Mouse (Mus musculus): Measurements from ENCODE around the gene Nemf. TPM values are rescaled to one million over a fixed set of nuclear protein-coding genes. Genes with fewer than 3 reads are reported as not detected.
A peak's percentile ranks its signal among the peaks of the same experiment; 100 is the strongest.
"Not testable (repeated sequence)": the region's sequence is repeated elsewhere in the genome, so short reads cannot be mapped to it uniquely, and the experiment has no call there.

Nemf gene
- polyA plus RNA-seq, 1 experiment = 6.4 TPM

GRCm38 (mm10) chr12:69393076-69393475 is 36.1 kb upstream of the Nemf start:
- TF ChIP-seq MYOG (IDR thresholded peaks at IDR 0.05; ENCODE audit: control insufficient read depth, extremely low read depth, insufficient read length) = no peak
- no peak for TF ChIP-seq USF1 (IDR thresholded peaks at IDR 0.05; ENCODE audit: low read depth)
- TF ChIP-seq MYOD1 (IDR thresholded peaks at IDR 0.05; ENCODE audit: control insufficient read depth, insufficient read length, low read depth) = no peak
- no peak for TF ChIP-seq FOSL1 (IDR thresholded peaks at IDR 0.05; ENCODE audit: insufficient read depth, low read length, poor library complexity, severe bottlenecking)
- no peak for TF ChIP-seq CEBPB (IDR thresholded peaks at IDR 0.05; ENCODE audit: low read depth)
- TF ChIP-seq CTCF (IDR thresholded peaks at IDR 0.05; ENCODE audit: control insufficient read depth, insufficient read depth, insufficient read length) = no peak
- no peak for TF ChIP-seq MAX (IDR thresholded peaks at IDR 0.05)
- Histone ChIP-seq H3ac (ENCODE audit: control insufficient read depth, insufficient read length, low read depth) (no peak overlapping the region), H3K79me2 (ENCODE audit: control insufficient read depth, insufficient read depth) (no peaks in the 10 kb centered on the region), H3K36me3 (ENCODE audit: control insufficient read depth, insufficient read depth) (no peaks in the 10 kb centered on the region), H3K4me3 (ENCODE audit: insufficient read depth, poor library complexity, severe bottlenecking) (no peak overlapping the region), H3K27me3 (ENCODE audit: control insufficient read depth, insufficient read depth, insufficient read length) (no peaks in the 10 kb centered on the region), H3K79me3 (ENCODE audit: low read depth) (no peaks in the 10 kb centered on the region)

GRCm38 (mm10) chr12:69390000-69390698 is 33.2 kb upstream of the Nemf start:
- H3ac ChIP-seq (ENCODE audit: control insufficient read depth, insufficient read length, low read depth) = no peak overlapping the region
- no peaks in the 10 kb centered on the region for H3K79me3 ChIP-seq (ENCODE audit: low read depth)
- TF ChIP-seq USF1 (IDR thresholded peaks at IDR 0.05; ENCODE audit: low read depth) (no peak), CEBPB (IDR thresholded peaks at IDR 0.05; ENCODE audit: low read depth) (no peak), CTCF (IDR thresholded peaks at IDR 0.05; ENCODE audit: control insufficient read depth, insufficient read depth, insufficient read length) (no peak), MYOD1 (IDR thresholded peaks at IDR 0.05; ENCODE audit: control insufficient read depth, insufficient read length, low read depth) (no peak), MAX (IDR thresholded peaks at IDR 0.05) (no peak), FOSL1 (IDR thresholded peaks at IDR 0.05; ENCODE audit: insufficient read depth, low read length, poor library complexity, severe bottlenecking) (no peak), MYOG (IDR thresholded peaks at IDR 0.05; ENCODE audit: control insufficient read depth, extremely low read depth, insufficient read length) (no peak)
- H3K36me3 ChIP-seq (ENCODE audit: control insufficient read depth, insufficient read depth) = no peaks in the 10 kb centered on the region
- H3K4me3 ChIP-seq (ENCODE audit: insufficient read depth, poor library complexity, severe bottlenecking) = no peak overlapping the region
- no peaks in the 10 kb centered on the region for H3K27me3 ChIP-seq (ENCODE audit: control insufficient read depth, insufficient read depth, insufficient read length)
- H3K79me2 ChIP-seq (ENCODE audit: control insufficient read depth, insufficient read depth) = no peaks in the 10 kb centered on the region

- no peaks in the 10 kb centered on the region for H3K27me3 ChIP-seq (ENCODE audit: control insufficient read depth, insufficient read depth, insufficient read length)
- TF ChIP-seq FOSL1 (IDR thresholded peaks at IDR 0.05; ENCODE audit: insufficient read depth, low read length, poor library complexity, severe bottlenecking) = no peak
- no peak for TF ChIP-seq MYOD1 (IDR thresholded peaks at IDR 0.05; ENCODE audit: control insufficient read depth, insufficient read length, low read depth)
- no peak for TF ChIP-seq CEBPB (IDR thresholded peaks at IDR 0.05; ENCODE audit: low read depth)
- TF ChIP-seq MYOG (IDR thresholded peaks at IDR 0.05; ENCODE audit: control insufficient read depth, extremely low read depth, insufficient read length) = no peak
- TF ChIP-seq USF1 (IDR thresholded peaks at IDR 0.05; ENCODE audit: low read depth) = no peak
- no peak for TF ChIP-seq CTCF (IDR thresholded peaks at IDR 0.05; ENCODE audit: control insufficient read depth, insufficient read depth, insufficient read length)
- TF ChIP-seq MAX (IDR thresholded peaks at IDR 0.05) = no peak
- peaks cover under 1% of the 10 kb centered on the region for H3K79me2 ChIP-seq (ENCODE audit: control insufficient read depth, insufficient read depth)
- no peaks in the 10 kb centered on the region for H3K79me3 ChIP-seq (ENCODE audit: low read depth)
- H3K4me3 ChIP-seq (ENCODE audit: insufficient read depth, poor library complexity, severe bottlenecking) = no peak overlapping the region
- no peaks in the 10 kb centered on the region for H3K36me3 ChIP-seq (ENCODE audit: control insufficient read depth, insufficient read depth)
- H3ac ChIP-seq (ENCODE audit: control insufficient read depth, insufficient read length, low read depth) = no peak overlapping the region
Measured at GRCm38 (mm10) chr12:69389273-69389938, 32.4 kb upstream of the Nemf start.

GRCm38 (mm10) chr12:69388321-69388869 is 31.4 kb upstream of the Nemf start:
- Histone ChIP-seq H3K36me3 (ENCODE audit: control insufficient read depth, insufficient read depth) (no peaks in the 10 kb centered on the region), H3K27me3 (ENCODE audit: control insufficient read depth, insufficient read depth, insufficient read length) (no peaks in the 10 kb centered on the region), H3ac (ENCODE audit: control insufficient read depth, insufficient read length, low read depth) (no peak overlapping the region), H3K4me3 (ENCODE audit: insufficient read depth, poor library complexity, severe bottlenecking) (no peak overlapping the region), H3K79me2 (ENCODE audit: control insufficient read depth, insufficient read depth) (peaks cover 7% of the 10 kb centered on the region), H3K79me3 (ENCODE audit: low read depth) (peaks cover 2% of the 10 kb centered on the region)
- peak; percentile 53 for TF ChIP-seq FOSL1 (IDR thresholded peaks at IDR 0.05; ENCODE audit: insufficient read depth, low read length, poor library complexity, severe bottlenecking)
- TF ChIP-seq CTCF (IDR thresholded peaks at IDR 0.05; ENCODE audit: control insufficient read depth, insufficient read depth, insufficient read length) = peak; percentile 46
- TF ChIP-seq MAX (IDR thresholded peaks at IDR 0.05) = peak; percentile 18
- peak; percentile 13 for TF ChIP-seq USF1 (IDR thresholded peaks at IDR 0.05; ENCODE audit: low read depth)
- no peak for TF ChIP-seq MYOD1 (IDR thresholded peaks at IDR 0.05; ENCODE audit: control insufficient read depth, insufficient read length, low read depth)
- no peak for TF ChIP-seq MYOG (IDR thresholded peaks at IDR 0.05; ENCODE audit: control insufficient read depth, extremely low read depth, insufficient read length)
- TF ChIP-seq CEBPB (IDR thresholded peaks at IDR 0.05; ENCODE audit: low read depth) = peak; percentile 1

- H3ac ChIP-seq (ENCODE audit: control insufficient read depth, insufficient read length, low read depth); H3K79me3 ChIP-seq (ENCODE audit: low read depth); H3K36me3 ChIP-seq (ENCODE audit: control insufficient read depth, insufficient read depth); H3K27me3 ChIP-seq (ENCODE audit: control insufficient read depth, insufficient read depth, insufficient read length); H3K79me2 ChIP-seq (ENCODE audit: control insufficient read depth, insufficient read depth); H3K4me3 ChIP-seq (ENCODE audit: insufficient read depth, poor library complexity, severe bottlenecking): not testable (repeated sequence)
Measured at GRCm38 (mm10) chr12:69386281-69386732, 29.3 kb upstream of the Nemf start.
